Mouse (Mus musculus) ES-Bruce4 (cell line): ENCODE data around the gene Myom3. TPM values are rescaled to one million over a fixed set of nuclear protein-coding genes. Genes with fewer than 3 reads are reported as not detected.

Experiments used
- H3K27ac ChIP-seq: 2 replicates; pipeline ENCODE4 v1.5.1; 2012; ENCODE audit warnings: low read length, inconsistent platforms; ENCODE audit not compliant: insufficient read depth
- H3K27me3 ChIP-seq: 2 replicates; pipeline ENCODE4 v1.6.1; 2012; ENCODE audit warnings: mild to moderate bottlenecking, low read length, inconsistent platforms; ENCODE audit not compliant: control insufficient read depth, poor library complexity, insufficient read depth, severe bottlenecking
- H3K36me3 ChIP-seq: 2 replicates; pipeline ENCODE4 v1.6.1; 2012; ENCODE audit warnings: inconsistent platforms, mild to moderate bottlenecking, low read length, moderate library complexity; ENCODE audit not compliant: control insufficient read depth, poor library complexity, insufficient read depth, severe bottlenecking
- H3K4me1 ChIP-seq: one replicate; pipeline ENCODE4 v1.8.1; 2011; ENCODE audit warnings: low read length; ENCODE audit not compliant: control insufficient read depth, insufficient read depth
- H3K4me3 ChIP-seq: 2 replicates; pipeline ENCODE4 v1.5.1; 2011; ENCODE audit warnings: low read depth, mild to moderate bottlenecking, low read length
- H3K9ac ChIP-seq: 2 replicates; pipeline ENCODE4 v1.6.1; 2012; ENCODE audit warnings: low read depth, mild to moderate bottlenecking, inconsistent platforms; ENCODE audit not compliant: poor library complexity, severe bottlenecking
- H3K9me3 ChIP-seq: replicated peaks from 2 replicates; pipeline ENCODE4 v1.6.1; 2012; ENCODE audit warnings: mild to moderate bottlenecking, low read length, inconsistent platforms; ENCODE audit not compliant: control insufficient read depth, poor library complexity, insufficient read depth, severe bottlenecking
- CTCF ChIP-seq: IDR thresholded peaks from one replicate; pipeline ENCODE4 v1.8.1; 2011; ENCODE audit warnings: low read depth, low read length
- EP300 ChIP-seq: IDR thresholded peaks from 2 replicates; pipeline ENCODE4 v1.6.1; 2011; ENCODE audit warnings: low read depth, low read length; ENCODE audit not compliant: insufficient read depth
- POLR2A ChIP-seq: IDR thresholded peaks from one replicate; pipeline ENCODE4 v1.8.1; 2011; ENCODE audit warnings: low read length; ENCODE audit not compliant: insufficient read depth
- polyA plus RNA-seq: library from polyadenylated mRNA; stranded (reverse); fragments of >200 nt; gene quantifications from 2 replicates; pipeline ENCODE4 v1.2.4, GENCODE M21; 2011; ENCODE audit warnings: low read depth; ENCODE audit not compliant: missing spikeins, insufficient read depth, insufficient read length

The Myom3 gene
- polyA plus RNA-seq, 1 experiment = not detected

- TF ChIP-seq EP300 (no peak), POLR2A (no peak), CTCF (no peak)
- Histone ChIP-seq H3K27ac (no peak overlapping the region), H3K9ac (peak overlapping the region; percentile 79), H3K36me3 (peaks cover 43% of the 10 kb centered on the region), H3K4me1 (no peaks in the 10 kb centered on the region), H3K27me3 (no peaks in the 10 kb centered on the region), H3K9me3 (no peaks in the 10 kb centered on the region), H3K4me3 (peak overlapping the region; percentile 62)
Measured at GRCm38 (mm10) chr4:135857597-135858186, 98.2 kb downstream of the Myom3 start.

Other genes with a start within 250 kb of the Myom3 start
- gene Grhl3, start 186.1 kb upstream of the Myom3 start, polyA plus RNA-seq = 18.0 and 21.5 TPM in 2 replicates
- gene Ifnlr1, start 73.4 kb upstream of the Myom3 start, polyA plus RNA-seq = 3.8 and 3.9 TPM in 2 replicates
- not detected in 2 replicates for gene Il22ra1, start 31.5 kb upstream of the Myom3 start, polyA plus RNA-seq
- gene Srsf10, start 96.0 kb downstream of the Myom3 start, polyA plus RNA-seq = 293 and 302 TPM in 2 replicates
- 77.4 and 84.4 TPM in 2 replicates for gene Pnrc2, start 114.1 kb downstream of the Myom3 start, polyA plus RNA-seq
- gene Cnr2, start 135.7 kb downstream of the Myom3 start, polyA plus RNA-seq = 0.16 TPM in 1 of 2 replicates, not detected in the other
- gene Fuca1, start 161.0 kb downstream of the Myom3 start, polyA plus RNA-seq = 46.0 and 47.2 TPM in 2 replicates
- gene Hmgcl, start 186.7 kb downstream of the Myom3 start, polyA plus RNA-seq = 18.3 and 22.6 TPM in 2 replicates
- 6.8 and 9.4 TPM in 2 replicates for gene Gale, start 204.0 kb downstream of the Myom3 start, polyA plus RNA-seq
- 47.4 and 52.6 TPM in 2 replicates for gene Lypla2, start 212.9 kb downstream of the Myom3 start, polyA plus RNA-seq
- 40.3 and 44.9 TPM in 2 replicates for gene Pithd1, start 227.5 kb downstream of the Myom3 start, polyA plus RNA-seq